Mouse (Mus musculus): ENCODE measurements around the gene Spdye4a.

Spdye4a gene

GRCm38 (mm10) chr5:143226790-143227189 is at the start of gene Spdye4a:
Gene Spdye4a (minus strand): TSS chr5:143226890.
- DNase-seq (ENCODE audit: low read depth, low spot score): no peak

DNA sequence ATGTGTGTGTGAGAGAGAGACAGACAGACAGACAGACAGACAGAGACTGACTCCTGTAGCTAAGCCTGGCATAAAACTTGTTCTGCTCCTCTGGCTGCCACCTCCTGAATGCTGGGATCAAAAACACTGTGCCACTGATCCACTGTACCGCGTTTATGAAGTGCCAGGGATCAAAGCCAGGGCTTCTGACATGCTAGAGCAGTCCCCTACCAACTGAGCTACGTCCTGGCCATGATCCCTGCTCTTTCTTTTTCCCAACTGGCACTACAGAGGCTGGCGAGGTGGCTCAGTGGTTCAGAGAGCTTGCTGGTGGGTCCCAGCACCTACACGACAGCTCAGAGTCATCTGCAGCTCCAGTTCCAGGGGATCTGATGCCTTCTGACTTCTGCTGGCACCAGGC is 49.1 kb upstream of the Spdye4a start:
- no peak for DNase-seq (ENCODE audit: low read depth, low spot score)

- DNase-seq (ENCODE audit: low read depth, low spot score): no peak
These were observed 46.0 kb upstream of the Spdye4a start for GRCm38 (mm10) chr5:143272540-143273330.

GRCm38 (mm10) chr5:143272108-143272507 is 45.4 kb upstream of the Spdye4a start:
- DNase-seq (ENCODE audit: low read depth, low spot score): no peak

- DNase-seq (ENCODE audit: low read depth, low spot score): no peak
These were observed 45.0 kb upstream of the Spdye4a start for GRCm38 (mm10) chr5:143271642-143272041.

- DNase-seq (ENCODE audit: low read depth, low spot score): no peak
These were observed 43.4 kb upstream of the Spdye4a start for GRCm38 (mm10) chr5:143270151-143270519.

- DNase-seq (ENCODE audit: low read depth, low spot score): peak; percentile 61
These were observed 42.9 kb upstream of the Spdye4a start, which contains the start of gene Zfp316 for GRCm38 (mm10) chr5:143269363-143270150. Gene Zfp316 (minus strand): TSS chr5:143270022.

- DNase-seq (ENCODE audit: low read depth, low spot score): no peak
These were observed 42.3 kb upstream of the Spdye4a start for GRCm38 (mm10) chr5:143268985-143269362.

DNA sequence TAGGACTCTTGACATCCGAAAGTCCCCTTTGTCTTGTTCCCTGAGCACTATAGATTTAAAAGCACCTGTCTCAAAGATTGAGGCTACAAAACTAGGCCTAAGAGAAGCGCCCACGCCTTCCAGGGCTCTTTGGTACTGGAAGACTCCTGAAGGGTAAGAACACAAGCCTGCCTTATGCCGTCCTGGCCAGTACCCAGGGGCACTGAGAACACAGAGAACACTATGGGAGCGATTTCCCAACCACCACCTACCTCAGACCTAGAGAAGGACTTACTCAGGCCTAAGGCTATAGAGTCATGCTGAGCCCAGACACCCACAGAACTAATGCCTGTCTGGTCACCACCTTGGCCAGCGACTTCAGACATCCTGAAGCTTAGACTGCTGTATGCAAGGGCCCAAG is 40.1 kb upstream of the Spdye4a start:
- DNase-seq (ENCODE audit: low read depth, low spot score): no peak

DNA sequence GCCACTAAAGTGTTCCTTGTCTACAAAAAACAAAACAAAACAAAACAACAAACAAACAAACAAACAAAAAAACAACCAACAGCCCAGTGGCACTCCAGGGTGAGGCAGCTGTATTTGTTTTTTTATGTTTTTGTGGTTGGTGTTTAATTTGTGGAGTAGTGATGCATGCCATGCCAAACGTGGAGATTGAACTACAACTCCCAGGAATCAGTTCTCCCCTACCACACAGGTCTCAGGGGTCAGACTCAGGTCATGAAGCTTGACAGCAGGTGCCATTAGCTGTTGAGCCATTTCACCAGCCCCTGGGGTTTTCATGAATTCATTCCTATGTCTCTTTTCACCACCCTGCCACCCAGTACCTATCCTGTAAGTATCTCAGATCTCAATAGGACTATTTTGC is 38.7 kb upstream of the Spdye4a start:
- DNase-seq (ENCODE audit: low read depth, low spot score): no peak

DNA sequence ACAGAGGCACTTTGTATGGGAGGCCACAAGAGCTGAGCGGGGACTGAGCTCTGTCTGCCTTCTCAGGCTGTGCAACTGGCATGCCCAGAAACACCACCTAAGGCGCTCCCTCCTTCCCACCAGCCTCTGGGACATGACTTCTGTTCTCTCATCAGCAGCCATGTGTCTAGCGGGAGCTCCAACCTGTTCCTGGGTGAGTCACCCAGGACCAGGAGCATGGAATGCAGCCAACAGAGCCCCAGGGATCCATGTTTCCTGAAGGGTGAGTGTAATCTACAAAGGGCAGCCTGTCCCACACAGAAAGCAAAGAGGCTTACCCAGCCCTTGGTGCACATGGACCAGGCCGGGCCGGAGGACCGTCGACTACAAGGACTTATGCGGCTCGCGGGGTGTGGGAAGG is 38.0 kb upstream of the Spdye4a start:
- DNase-seq (ENCODE audit: low read depth, low spot score): no peak

GRCm38 (mm10) chr5:143261636-143262035 is 34.9 kb upstream of the Spdye4a start:
- no peak for DNase-seq (ENCODE audit: low read depth, low spot score)

GRCm38 (mm10) chr5:143255802-143256201 is 29.1 kb upstream of the Spdye4a start:
- DNase-seq (ENCODE audit: low read depth, low spot score): no peak

GRCm38 (mm10) chr5:143255131-143255519 is 28.4 kb upstream of the Spdye4a start:
- DNase-seq (ENCODE audit: low read depth, low spot score): no peak

DNA sequence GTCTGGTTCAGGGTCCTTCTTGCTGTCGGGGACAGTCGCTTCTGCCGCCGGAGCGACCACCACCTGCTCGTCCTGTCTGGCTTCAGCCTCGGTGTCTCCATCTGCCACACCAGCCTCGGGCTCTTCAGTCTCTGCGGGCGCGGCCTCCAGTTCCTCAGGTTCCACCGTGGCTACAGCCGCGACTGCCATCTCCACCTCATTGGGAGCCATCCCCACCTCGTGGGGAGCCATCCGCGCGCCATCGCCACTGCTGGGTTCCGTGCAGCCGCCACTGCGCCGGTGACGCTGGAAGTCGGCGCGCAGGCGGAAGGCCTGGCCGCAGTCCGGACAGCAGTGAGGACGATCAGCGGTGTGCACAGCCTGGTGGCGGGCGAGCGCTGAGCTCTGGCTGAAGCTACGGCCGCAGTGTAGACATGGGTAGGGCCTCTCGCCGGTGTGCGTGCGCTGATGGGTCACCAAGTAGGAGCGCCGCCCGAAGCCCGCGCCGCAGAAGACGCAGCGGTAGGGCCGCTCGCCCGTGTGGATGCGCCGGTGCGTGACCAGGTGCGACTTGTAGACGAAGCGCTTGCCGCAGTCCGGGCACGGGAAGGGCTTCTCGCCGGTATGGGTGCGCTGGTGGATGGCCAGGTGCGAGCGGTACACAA is 27.9 kb upstream of the Spdye4a start:
- no peak for DNase-seq (ENCODE audit: low read depth, low spot score)

GRCm38 (mm10) chr5:143253881-143254486 is 27.3 kb upstream of the Spdye4a start:
- no peak for DNase-seq (ENCODE audit: low read depth, low spot score)

GRCm38 (mm10) chr5:143253186-143253880 is 26.6 kb upstream of the Spdye4a start:
- DNase-seq (ENCODE audit: low read depth, low spot score): peak; percentile 19

- no peak for DNase-seq (ENCODE audit: low read depth, low spot score)
These were observed 26.1 kb upstream of the Spdye4a start for GRCm38 (mm10) chr5:143252791-143253185.

GRCm38 (mm10) chr5:143252039-143252438 is 25.3 kb upstream of the Spdye4a start:
- no peak for DNase-seq (ENCODE audit: low read depth, low spot score)

- DNase-seq (ENCODE audit: low read depth, low spot score): no peak
These were observed 18.2 kb upstream of the Spdye4a start for GRCm38 (mm10) chr5:143244926-143245325.

DNA sequence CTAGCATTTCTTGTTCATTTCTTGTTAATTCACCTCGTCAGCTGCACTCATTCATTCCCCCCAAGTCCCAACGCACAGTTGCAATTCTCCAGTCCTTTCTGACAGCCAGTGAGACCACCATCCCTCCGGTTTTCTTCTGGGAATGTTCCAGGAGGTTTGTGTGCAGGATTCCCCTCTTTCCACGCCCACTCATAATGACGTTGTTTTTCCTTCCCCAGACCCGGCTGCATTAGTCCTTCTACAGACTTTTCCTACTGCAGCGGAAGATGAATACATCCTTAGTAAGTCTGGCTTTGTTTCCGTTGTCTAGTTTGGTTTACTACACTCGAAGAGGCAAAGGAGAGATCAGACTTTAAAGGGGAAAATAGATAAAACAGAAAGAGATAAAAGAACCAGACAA is 9.3 kb upstream of the Spdye4a start:
- no peak for DNase-seq (ENCODE audit: low read depth, low spot score)
